Mouse (Mus musculus): ENCODE measurements around the gene Xab2.

Gene Xab2

DNA sequence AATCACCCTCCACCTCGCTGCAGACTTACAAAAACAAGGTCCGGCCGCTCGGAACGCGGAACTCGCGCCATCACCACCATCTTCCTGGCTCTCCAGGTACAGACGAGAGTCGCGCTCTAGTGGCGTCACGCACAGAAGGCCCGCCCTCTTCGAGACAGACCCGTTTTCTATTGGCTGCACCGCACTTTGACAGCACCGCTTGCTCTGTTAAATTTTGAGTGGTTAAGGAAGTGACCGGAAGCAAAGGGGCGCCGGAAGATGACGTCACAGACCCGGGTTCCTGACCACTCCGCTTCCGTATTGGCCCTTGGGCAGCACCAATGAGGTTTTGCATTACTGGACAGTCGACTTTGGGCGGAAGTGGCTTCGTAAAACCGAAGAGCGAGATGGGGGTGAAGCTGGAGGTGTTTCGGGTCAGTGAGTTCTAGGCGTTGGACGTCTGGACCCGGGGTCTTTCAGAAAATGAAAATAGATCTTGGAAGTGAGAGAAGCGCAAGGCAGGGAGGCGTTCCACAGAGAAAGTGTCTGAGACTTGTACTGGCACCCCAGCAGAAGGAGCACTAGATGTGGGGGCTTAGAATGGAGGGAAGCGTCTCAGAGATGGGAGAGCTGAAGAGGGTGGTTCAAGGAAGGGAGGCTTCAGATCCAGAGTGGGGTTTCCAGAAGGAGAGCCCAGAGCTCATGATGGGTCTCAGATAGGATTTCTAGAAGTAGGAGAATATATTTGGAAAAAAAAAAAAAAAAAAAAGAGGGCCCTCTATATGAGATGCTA, at the start of gene Xab2, which contains the start of gene Pet100:
Gene Xab2, minus strand, starts transcription at position 118 of the 772 bp plus-strand sequence.
Gene Pet100, plus strand, starts transcription at position 350 of the 772 bp plus-strand sequence.
- peak; percentile 98 for DNase-seq (ENCODE audit: low spot score)

DNA sequence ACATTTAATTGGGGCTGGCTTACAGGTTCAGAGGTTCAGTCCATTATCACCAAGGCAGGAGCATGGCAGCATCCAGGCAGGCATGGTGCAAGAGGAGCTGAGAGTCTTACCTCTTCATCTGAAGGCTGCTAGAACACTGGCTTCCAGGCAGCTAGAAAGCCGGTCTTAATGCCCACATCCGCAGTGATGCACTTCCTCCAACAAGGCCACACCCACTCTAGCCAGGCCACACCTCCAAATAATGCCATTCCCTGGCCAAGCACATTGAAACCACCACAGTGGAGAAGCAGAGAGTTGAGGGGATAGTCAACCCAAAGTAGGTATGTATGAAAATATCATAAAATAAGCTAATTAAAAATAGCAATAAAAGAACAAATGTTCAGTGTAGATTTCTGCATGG, 49.3 kb upstream of the Xab2 start:
- DNase-seq (ENCODE audit: low spot score) = no peak

DNA sequence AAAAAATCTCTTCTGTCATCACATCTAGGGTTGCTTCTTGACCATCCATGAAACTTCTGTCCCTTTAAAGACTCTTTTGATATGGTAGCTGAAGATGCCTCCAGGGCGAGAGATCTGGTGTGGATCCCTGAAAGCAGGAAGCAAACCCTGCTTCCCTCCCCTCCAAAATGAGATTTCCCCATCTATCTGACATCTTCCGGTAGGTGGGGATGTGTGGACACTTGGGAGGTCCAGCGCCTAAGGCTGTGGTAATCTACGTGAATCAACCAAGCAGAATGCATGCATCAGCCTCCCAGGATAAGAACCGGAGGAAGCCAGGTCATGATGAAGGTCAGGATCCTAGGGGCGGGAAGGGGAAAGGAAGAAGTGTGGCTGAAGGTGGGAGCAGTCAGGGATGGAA, 44.4 kb upstream of the Xab2 start, which contains the start of gene Mcemp1:
Gene Mcemp1, plus strand, starts transcription at position 248 of the 400 bp plus-strand sequence.
- DNase-seq (ENCODE audit: low spot score) = no peak

DNA sequence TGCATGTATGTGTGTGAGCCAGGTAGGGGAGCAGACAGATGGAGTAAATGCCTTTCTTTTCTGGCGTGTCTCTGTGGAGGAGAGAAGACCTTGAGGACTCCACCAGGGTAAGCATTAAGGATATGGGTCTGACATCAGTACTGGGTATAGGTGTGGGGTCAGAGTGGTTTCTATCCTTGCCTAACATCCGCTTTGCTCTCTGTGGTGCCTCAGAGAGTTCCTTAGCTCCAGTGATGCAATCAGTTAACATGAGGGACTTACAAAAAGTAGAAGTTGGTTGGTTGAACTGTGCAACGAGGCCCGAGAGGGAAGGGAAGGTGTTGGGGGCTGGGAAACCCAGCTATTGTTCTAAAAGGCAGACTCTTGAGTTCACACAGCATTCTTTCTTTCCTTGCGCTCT, 43.3 kb upstream of the Xab2 start:
- DNase-seq (ENCODE audit: low spot score) = no peak

DNA sequence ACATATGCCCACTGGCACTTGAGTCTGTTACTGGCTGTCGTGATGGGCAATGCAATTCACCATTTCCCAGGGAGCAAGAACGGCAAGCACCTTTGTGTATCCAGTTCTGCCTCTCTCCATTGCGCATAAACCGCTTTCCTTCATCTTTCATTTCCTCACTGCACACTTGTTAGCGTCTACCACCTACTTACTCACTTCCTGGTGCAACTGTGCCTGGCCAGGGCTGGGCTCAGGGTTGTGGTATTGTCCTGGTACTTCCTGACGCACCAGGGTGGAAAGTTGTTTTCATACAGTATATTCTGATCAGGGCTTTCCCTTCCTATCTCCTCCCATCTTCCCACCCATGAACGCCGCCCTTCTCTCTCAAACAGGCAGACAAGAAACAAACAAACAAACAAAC, 39.8 kb upstream of the Xab2 start:
- no peak for DNase-seq (ENCODE audit: low spot score)

DNA sequence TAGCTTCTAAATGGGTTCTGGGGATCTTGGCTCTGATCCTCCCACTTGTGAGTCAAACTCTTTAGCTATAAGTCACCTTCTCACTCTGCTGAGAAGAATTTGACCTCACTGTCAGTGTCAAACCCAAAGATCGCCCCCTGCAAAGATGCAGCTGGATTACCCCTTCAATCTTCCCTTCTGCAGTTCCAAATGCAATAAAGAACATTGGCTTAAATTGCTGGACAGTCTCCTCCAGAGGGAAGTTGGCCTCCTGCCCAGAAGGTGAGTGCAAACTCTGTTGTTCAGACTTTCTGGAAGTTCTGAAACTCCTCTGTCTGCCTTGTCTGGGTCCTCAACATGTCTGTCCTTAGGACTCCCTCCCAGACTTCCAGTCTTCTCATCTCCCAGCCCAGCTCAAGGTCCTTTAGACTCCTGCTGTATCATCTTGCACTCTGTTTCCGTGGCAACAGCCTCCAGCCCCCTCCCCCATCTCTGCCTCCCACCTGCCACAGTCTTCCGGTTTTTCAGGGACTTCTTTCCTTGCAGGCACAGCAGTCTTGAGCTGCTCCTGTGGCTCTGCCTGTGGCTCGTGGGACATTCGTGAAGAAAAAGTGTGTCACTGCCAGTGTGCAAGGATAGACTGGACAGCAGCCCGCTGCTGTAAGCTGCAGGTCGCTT, 35.7 kb upstream of the Xab2 start:
- no peak for DNase-seq (ENCODE audit: low spot score)

DNA sequence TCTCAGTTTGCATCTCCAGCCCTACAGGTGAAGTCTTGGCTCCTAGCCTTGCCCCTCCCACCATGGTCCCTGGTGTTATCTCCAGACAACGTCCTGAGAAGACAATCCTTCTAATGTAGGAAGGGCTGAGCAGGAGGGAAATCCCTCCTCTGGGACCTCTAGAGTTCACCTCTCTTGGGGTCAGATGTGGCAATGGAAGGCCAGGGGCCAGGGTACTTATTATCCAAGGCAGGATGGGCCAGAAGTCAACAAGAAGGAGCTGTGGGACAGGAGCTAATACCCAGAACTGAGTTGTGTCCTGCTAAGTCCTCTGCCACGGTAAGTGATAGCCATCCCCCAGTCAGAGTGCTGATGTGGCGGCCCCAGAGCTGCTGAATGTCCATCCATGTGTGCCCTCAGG, 34.4 kb upstream of the Xab2 start, which contains the start of gene Retn:
Gene Retn, plus strand, starts transcription at position 245 of the 400 bp plus-strand sequence.
- no peak for DNase-seq (ENCODE audit: low spot score)

DNA sequence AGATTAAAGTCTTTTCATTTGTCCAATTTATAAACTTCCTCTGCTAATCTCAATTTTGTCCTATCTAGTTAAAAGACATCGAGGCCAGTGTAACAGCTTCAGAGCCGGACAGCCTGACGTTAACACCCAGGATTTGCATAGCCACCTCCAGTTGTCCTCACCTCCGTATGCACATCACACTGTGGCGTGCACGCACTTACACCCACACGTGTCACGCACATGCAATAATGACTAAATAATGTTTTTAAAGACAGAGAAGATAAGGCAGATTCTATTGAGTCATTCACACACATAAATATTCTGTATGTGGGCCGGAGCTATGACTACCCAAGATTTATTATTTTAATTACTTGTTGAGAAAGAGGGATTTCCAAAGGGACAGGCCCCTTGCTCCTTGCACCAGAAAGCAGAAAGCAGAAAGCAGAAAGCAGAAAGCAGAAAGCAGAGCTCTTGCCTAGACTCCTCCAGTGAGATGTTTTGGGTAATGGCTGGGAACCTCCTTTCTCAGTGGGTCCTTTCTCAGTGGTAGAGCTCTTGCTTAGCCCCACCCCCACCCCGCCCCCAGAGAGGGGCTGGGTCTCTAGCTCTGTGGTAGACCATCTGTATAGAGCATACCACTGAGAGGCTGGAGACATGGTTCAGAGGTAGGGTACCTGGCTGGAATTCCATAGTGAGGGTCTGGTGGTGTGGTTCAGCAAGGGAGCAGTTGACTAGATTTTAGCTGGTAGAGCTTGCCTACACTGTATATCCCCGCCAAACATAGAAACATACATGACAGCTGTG, 33.8 kb upstream of the Xab2 start:
- DNase-seq (ENCODE audit: low spot score) = no peak

DNA sequence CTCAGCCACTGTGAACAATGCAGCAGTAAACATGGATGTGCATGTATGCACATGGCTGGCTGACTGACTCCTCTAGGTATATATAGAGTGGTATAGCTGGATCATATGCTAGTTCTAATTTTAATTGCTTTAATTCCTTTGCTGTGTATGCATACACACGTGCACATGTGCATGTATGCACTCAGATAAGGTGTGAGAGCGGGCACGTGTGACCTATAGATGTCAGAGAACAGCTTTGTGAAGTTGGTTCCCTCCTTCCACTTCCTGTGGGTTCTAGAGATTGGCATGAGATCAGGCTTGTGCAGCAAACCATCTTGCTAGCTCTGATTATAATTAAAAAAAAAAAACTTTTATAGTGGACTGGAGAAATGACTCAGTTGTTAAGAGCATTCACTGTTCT, 31.7 kb upstream of the Xab2 start:
- DNase-seq (ENCODE audit: low spot score) = no peak

DNA sequence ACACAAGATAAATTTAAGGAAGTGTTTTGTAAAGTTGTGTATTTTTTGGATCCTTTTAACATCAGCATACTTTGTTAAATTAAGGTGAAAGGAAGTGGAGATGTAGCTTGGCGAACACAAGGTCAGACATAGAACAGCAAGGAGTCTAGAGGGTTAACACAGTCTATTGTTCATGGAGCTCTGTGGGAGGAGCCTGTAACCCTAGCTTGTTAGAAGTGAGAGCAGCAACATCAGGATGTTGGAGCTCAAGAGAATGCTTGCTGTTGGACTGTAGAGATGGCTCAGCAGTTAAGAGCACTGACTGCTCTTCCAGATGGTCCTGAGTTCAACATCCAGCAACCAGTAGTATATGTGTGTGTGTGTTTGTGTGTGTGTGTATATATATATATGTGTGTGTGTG, 27.9 kb upstream of the Xab2 start:
- no peak for DNase-seq (ENCODE audit: low spot score)

DNA sequence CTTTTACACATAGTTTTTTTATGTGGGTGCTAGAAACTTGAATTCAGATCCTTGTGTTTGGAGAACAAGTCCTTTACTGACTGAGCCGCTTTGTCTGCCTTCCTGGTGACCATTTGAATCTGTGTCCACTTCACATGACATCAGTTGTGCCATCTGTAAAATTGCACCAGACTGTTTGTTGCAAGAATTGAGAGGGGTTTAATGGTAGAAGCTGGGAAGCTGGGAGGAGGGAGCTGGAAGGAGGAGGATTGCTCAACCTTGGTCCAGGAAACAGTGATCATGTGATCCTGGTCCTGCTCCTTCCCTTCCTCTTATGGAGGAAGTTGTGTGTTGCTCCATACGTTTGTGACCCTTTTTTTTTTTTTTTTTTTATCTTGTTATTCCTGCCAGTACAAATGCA, 27.2 kb upstream of the Xab2 start:
- DNase-seq (ENCODE audit: low spot score) = no peak

DNA sequence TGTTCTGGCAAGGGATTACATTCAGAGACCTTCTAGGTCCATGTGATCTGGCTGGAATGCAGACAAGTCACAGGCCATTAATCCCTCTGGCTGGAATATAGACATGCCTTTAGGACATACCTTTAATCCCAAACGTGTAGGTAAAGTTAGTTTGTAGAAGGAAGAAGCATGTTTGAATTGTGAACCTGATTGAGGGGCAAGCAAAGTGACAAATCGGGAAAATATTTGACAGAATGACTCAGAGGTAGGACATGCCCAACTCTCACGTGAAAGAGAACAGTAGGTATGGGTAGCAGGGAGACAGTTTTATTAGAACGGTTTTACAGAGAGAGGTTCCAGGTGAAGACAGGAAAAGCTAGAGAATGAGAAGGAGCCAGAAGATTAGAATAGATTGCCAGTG, 26.4 kb upstream of the Xab2 start:
- no peak for DNase-seq (ENCODE audit: low spot score)

DNA sequence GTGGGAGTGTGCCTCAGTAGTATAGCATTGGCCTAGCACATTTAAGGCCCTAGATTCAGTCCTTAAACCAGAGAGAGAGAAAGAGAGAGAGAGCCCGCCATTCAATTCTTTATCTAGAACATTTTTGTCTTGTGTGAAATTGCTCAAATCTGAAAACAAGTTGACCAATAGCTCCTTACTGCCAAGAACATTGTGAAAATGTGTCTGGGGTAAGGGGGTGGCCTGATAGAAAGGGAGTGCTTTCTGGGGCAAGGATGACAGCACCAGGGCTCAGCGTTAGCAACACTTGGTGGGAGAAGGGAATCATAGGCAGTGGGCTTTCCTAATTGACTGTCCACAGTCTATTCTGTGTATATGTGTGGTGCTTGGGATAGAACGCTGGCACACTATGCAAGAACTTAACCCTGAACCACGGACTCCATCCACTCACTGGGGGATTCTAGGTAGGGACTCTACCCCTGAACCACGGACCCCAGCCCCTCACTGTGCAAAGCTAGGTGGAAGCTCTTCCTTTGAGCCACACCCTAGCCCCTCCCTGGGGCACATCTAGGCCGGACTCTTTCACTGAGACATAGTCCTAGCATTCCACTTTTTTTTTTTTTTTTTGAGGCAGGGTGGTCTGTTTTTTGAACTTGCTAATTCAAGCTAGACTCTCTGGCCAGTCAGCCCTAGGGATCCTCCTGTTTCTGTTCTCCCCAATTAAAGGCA, 25.9 kb upstream of the Xab2 start:
- no peak for DNase-seq (ENCODE audit: low spot score)

DNA sequence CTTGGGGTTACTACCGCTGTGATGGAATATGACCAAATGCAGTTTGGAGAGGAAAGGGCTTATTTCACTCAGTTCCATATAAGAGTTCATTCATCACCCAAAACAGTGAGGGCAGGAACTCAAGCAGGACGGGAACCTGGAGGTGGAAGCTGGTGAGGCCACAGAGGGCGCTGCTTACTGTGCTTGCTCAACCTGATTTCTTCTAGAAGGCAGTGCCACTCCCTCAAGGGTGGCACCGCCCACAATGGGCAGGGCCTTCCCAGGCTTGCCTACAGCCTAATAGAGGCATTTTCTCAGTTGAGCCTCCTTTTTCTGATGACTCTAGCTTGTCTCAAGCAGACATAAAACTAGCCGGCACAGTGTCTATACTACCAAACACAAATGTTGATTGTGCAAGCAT, 24.7 kb upstream of the Xab2 start:
- DNase-seq (ENCODE audit: low spot score) = no peak

DNA sequence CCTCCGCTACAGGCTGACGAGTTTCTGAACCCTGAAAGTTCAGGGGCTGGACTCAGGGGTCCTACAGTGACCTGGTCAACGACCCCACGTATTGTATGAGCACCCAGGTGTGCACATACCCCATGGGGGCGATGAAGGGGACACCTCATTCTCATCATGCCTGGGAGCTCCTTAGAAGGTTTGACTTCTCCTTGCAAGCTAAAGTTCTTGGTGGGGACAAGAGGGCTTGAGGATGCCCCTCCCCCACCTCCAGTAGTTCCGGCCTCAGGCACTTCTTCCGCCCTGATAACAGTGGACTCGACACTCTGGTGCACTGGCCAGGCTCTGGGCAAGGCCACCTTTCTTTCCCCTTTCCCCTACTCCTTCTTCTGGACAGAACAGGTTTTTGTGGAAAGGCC, 10.4 kb upstream of the Xab2 start:
- DNase-seq (ENCODE audit: low spot score) = no peak

DNA sequence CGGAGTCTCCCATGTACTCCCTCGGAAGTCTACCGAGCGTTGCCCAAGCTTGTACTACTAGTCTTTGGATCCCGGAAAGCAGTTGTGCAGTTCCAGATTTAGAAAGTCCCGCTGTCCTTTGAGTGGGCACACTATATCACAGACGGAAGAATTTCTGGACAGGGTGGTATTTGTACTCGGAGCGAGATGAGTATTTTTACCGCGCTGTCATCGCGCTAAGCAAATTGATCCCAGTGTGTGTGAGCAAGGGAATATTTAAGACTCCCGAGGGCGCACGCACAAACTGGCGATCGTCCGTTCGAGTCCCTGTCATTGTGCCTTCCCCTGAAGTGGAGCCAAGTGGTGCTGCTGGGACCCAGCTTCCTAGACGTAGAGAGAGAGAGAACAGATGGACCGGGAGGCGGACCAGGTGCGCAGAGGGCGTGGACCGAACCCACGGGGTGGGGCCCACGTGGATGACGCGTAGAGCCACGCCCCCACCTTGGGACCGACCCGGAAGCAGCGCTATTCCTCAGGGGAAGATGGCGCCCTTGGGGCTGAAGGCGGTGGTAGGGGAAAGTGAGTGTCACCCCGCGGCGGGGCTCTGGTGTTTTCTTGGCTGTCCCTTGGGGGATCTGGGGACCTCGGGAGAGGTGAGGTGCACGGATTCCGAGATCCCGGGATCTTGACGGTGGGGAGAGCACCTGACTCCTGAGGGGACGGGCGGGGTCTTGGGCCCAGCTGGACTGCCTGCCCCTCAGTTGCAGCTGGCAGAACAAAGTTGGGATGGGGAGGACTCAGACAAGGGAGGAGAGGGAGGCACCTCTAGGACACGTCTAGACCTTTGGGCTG, 9.7 kb upstream of the Xab2 start, which contains the start of gene Stxbp2:
Gene Stxbp2, plus strand, starts transcription at position 309 of the 831 bp plus-strand sequence.
- DNase-seq (ENCODE audit: low spot score) = peak; percentile 81

DNA sequence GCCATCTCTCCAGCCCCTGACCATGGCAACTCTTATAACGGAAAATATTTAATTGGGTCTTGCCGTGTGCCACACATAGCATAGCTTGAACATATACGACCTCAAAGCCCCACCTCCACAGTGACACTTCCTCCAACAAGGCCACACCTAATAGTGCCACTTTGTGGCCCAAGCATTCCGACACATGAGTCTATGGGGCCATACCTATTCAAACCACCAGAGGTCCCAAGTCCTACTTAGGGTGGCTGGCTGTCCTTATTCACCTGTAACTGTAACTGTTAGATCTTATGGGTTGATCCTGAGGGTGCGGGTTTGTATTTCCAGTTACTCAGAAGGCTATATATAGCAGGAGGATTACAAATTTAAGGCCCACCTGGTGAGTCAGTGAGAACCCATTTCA, 6.9 kb upstream of the Xab2 start:
- no peak for DNase-seq (ENCODE audit: low spot score)

DNA sequence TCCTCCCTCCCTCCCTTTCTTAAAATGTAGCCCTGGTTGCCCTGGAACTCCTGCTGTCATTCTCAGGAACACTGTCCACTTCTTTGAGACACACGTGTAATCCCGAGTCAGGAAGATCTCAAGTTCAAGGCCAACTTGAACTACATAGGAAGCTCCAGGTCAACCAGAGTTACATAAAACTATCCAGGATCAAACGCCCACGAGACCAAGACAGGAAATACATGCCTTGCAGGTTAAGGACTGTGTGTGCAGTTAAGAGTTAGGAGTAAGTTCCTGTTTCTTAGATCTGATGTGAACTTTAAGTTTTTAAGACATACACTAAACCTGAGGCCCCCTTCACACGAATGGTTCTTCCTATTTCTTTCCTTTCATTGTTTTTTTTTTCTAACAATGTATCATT, 5.9 kb upstream of the Xab2 start:
- DNase-seq (ENCODE audit: low spot score) = no peak

DNA sequence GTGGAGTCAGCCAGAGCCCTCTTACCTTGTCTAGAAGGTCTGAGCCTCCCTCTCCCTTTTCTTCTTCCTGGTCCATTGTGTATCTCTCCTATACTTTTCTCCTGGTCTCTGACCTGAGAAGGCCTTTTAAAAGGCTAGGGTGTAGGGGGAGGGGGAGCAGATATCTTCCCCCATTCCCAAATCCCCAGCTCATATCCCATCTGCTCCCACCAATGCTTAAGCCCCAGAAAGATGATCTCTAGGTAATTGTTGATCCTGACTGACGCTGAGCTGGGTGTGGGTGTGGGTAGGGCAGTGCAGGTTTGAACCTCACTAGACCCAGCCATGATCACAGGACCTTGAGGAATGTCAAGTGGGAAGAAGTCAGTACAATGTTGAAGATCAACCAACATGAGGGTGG, 4.3 kb upstream of the Xab2 start, which contains the start of gene Pcp2:
Gene Pcp2, minus strand, starts transcription at position 101 of the 400 bp plus-strand sequence.
- DNase-seq (ENCODE audit: low spot score) = no peak

DNA sequence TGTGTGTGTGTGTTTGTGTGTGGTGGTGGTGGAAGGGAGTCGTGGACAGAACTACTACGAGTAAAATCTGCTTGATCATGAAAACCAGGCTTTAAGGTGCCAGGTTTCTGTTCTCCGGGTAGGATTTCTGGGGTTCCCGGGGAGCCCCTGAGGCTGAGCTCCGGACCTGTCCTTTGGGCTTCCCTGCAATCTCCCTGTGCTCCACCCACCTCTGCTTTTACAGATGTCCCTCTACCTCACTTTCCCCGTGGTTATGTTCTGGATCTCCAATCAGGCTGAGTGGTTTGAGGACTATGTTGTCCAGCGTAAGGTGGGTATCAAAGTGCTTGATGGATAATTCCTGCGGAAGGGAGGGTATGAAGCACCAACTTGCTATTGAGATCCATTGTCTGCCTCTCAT, 1.0 kb upstream of the Xab2 start:
- DNase-seq (ENCODE audit: low spot score) = no peak

DNA sequence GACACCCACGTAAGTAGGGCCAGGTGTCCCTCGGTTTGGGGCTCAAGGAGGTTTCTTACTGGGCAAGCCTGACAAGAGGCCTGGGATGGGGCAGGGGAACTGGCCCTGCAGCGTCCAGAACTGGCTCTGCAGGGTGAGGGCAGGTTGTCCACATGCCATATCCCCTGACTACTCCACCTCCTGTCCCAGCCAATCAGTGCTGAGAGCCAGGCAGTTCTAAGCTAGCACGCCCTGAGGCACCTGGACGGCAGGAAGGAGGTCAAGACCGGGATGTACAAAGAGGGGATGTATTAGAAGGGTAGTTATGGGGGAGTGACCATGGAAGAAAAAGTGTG, 11.3 kb downstream of the Xab2 start:
- DNase-seq (ENCODE audit: low spot score) = no peak
